14 mouse cellular contexts compared by ENCODE assay signal in the genomic region with DNA sequence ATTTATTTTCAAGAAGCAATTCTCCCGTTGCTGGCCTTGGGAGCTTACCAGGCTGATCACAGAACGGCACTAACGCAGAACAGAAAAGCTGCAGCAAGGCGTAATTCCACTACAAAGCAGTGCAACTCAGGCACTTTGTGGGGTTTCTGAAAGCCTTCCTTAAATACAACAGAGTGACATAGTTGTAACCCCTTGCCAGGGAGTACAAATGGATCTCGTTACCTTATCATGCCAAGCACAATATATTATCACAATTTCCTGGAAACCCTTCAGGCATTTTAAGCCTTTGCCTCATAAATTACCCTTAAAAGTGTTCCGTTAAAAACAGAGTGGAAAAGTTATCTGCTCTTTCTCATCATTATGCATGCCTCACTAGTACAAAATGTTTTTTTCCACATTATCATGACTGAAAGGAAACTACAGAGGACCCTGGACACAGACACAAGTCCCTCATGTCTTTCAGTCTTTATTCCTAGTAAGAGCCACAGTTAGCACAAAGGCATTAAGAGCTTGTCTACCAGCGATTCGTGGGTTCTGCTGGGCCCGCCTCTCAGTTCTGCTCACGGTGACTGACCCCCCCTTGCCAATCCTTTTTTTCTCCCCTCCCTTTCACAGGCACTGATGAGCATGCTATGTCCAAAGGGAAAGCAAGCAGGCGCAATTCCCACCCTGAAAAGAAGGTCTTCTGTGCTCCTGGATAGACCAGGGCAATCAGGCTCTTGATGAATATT. TPM values are rescaled to one million over a fixed set of nuclear protein-coding genes. Genes with fewer than 3 reads are reported as not detected.
A peak's percentile ranks its signal among the peaks of the same experiment; 100 is the strongest.
DNase-seq lines count a peak whose midpoint lies in the region; ATAC-seq lines count a peak whose summit lies in the region.
"Had no signal": no experiment of that assay in that cellular context is flagged by ENCODE, and none has a peak within 500 bp of the region (broad histone marks: within the 10 kb centered on the region; RNA-seq: fewer than 3 reads in every experiment).

No protein-coding gene starts in this region.

- 43% methylated on average over 11 of the region's 11 CpGs for WGBS in heart, embryonic 13.5 days
- WGBS in midbrain, embryonic 14.5 days = 43% methylated on average over 11 of the region's 11 CpGs
- 36% methylated on average over 11 of the region's 11 CpGs for WGBS in midbrain, embryonic 16.5 days
- 10% methylated on average over 11 of the region's 11 CpGs for WGBS in forebrain, embryonic 16.5 days

- no peak overlapping the region for H3K4me3 ChIP-seq in heart, embryonic 13.5 days
- H3K4me3 ChIP-seq in midbrain, embryonic 14.5 days (replicated peaks; ENCODE audit: low read depth, low read length) = no peak overlapping the region
- no peak overlapping the region for H3K4me3 ChIP-seq in midbrain, embryonic 16.5 days (ENCODE audit: low read depth, low read length)
- H3K4me3 ChIP-seq in forebrain, embryonic 16.5 days (replicated peaks; ENCODE audit: low read length) = no peak overlapping the region
- H3K4me3 ChIP-seq: myocyte had no signal

- H3K9me3 ChIP-seq in heart, embryonic 13.5 days = no peaks in the 10 kb centered on the region
- H3K9me3 ChIP-seq in midbrain, embryonic 14.5 days (ENCODE audit: control insufficient read depth, low read length) = no peaks in the 10 kb centered on the region
- H3K9me3 ChIP-seq in midbrain, embryonic 16.5 days (replicated peaks; ENCODE audit: control insufficient read depth, low read length, poor library complexity, severe bottlenecking) = no peaks in the 10 kb centered on the region
- no peaks in the 10 kb centered on the region for H3K9me3 ChIP-seq in forebrain, embryonic 16.5 days (ENCODE audit: control insufficient read depth, low read length)

- ATAC-seq in heart, embryonic 13.5 days (ENCODE audit: extremely low read depth, insufficient number of reproducible peaks, low FRiP score, low TSS enrichment) = no peak
- ATAC-seq in midbrain, embryonic 14.5 days (ENCODE audit: low FRiP score, low TSS enrichment) = no peak
- no peak for ATAC-seq in midbrain, embryonic 16.5 days
- peak; percentile 52 for ATAC-seq in forebrain, embryonic 16.5 days
- ATAC-seq in monocyte, adult 5-6 weeks (replicated peaks; ENCODE audit: insufficient number of reproducible peaks, low FRiP score, low TSS enrichment, poor library complexity, severe bottlenecking) = no peak
- ATAC-seq: Patski had no signal

- H3K27me3 ChIP-seq in heart, embryonic 13.5 days (replicated peaks) = no peaks in the 10 kb centered on the region
- H3K27me3 ChIP-seq in midbrain, embryonic 14.5 days (ENCODE audit: control insufficient read depth, insufficient read depth, low read length) = no peaks in the 10 kb centered on the region
- no peaks in the 10 kb centered on the region for H3K27me3 ChIP-seq in midbrain, embryonic 16.5 days (ENCODE audit: control insufficient read depth, insufficient read depth, low read depth, low read length)
- H3K27me3 ChIP-seq in forebrain, embryonic 16.5 days (replicated peaks; ENCODE audit: control insufficient read depth, insufficient read depth, low read length) = no peaks in the 10 kb centered on the region

- no peak overlapping the region for H3K9ac ChIP-seq in heart, embryonic 13.5 days
- H3K9ac ChIP-seq in midbrain, embryonic 14.5 days (replicated peaks; ENCODE audit: low read length) = no peak overlapping the region
- H3K9ac ChIP-seq in midbrain, embryonic 16.5 days (ENCODE audit: low read depth, low read length) = no peak overlapping the region
- no peak overlapping the region for H3K9ac ChIP-seq in forebrain, embryonic 16.5 days (replicated peaks; ENCODE audit: low read depth, low read length)
- H3K9ac ChIP-seq: liver, embryonic 14.5 days had no signal

- H3K4me2 ChIP-seq in heart, embryonic 13.5 days = peak overlapping the region; percentile 20; the same call in 1 of the 2 replicates
- H3K4me2 ChIP-seq in midbrain, embryonic 14.5 days (ENCODE audit: low read length) = no peak overlapping the region
- H3K4me2 ChIP-seq in midbrain, embryonic 16.5 days (ENCODE audit: low read length) = no peak overlapping the region
- H3K4me2 ChIP-seq in forebrain, embryonic 16.5 days (ENCODE audit: low read length) = no peak overlapping the region

- no peak for DNase-seq in heart, adult 9 months (ENCODE audit: low spot score in 2 of 2)
- DNase-seq in midbrain, embryonic 14.5 days = peak; percentile 28
- DNase-seq in skeletal muscle tissue, adult 2 months (ENCODE audit: low read depth, low spot score) = peak; percentile 2
- DNase-seq in frontal cortex, postnatal 25 days (ENCODE audit: low spot score in 2 of 2) = no peak
- DNase-seq: heart, postnatal 4 days; lung, postnatal 36 days had no signal

- no peaks in the 10 kb centered on the region for H3K36me3 ChIP-seq in heart, embryonic 13.5 days
- no peaks in the 10 kb centered on the region for H3K36me3 ChIP-seq in midbrain, embryonic 14.5 days (ENCODE audit: control insufficient read depth, insufficient read depth, low read length)
- H3K36me3 ChIP-seq in midbrain, embryonic 16.5 days (ENCODE audit: control insufficient read depth, insufficient read depth, low read length) = no peaks in the 10 kb centered on the region
- no peaks in the 10 kb centered on the region for H3K36me3 ChIP-seq in forebrain, embryonic 16.5 days (ENCODE audit: control insufficient read depth, insufficient read depth)

- no peaks in the 10 kb centered on the region for H3K4me1 ChIP-seq in heart, embryonic 13.5 days
- no peaks in the 10 kb centered on the region for H3K4me1 ChIP-seq in midbrain, embryonic 14.5 days (ENCODE audit: control insufficient read depth, insufficient read depth, low read length)
- H3K4me1 ChIP-seq in midbrain, embryonic 16.5 days (ENCODE audit: control insufficient read depth, insufficient read depth, low read length) = peaks cover 3% of the 10 kb centered on the region; the same call in 1 of the 2 replicates
- peaks cover 13% of the 10 kb centered on the region for H3K4me1 ChIP-seq in forebrain, embryonic 16.5 days (replicated peaks; ENCODE audit: control insufficient read depth, insufficient read depth, low read length)

- peak overlapping the region; percentile 36; the same call in 1 of the 2 replicates for H3K27ac ChIP-seq in heart, embryonic 13.5 days (replicated peaks)
- H3K27ac ChIP-seq in midbrain, embryonic 14.5 days (replicated peaks; ENCODE audit: low read depth, low read length) = no peak overlapping the region
- H3K27ac ChIP-seq in midbrain, embryonic 16.5 days (ENCODE audit: low read length) = no peak overlapping the region
- 0 out of 2 replicates have a peak overlapping the region, but pooled peaks have one; percentile 28 for H3K27ac ChIP-seq in forebrain, embryonic 16.5 days (ENCODE audit: low read length)
- H3K27ac ChIP-seq: liver, embryonic 14.5 days had no signal

RNA-seq across cellular contexts. Expression of a gene that starts 13.4 kb away (rescaled TPM):
- 0.15 and 0.17 TPM in 2 replicates for polyA plus RNA-seq in heart, embryonic 13.5 days (2015; fragmentation: Nextera tagmentation; extraction: Ambion mirVana)
- polyA plus RNA-seq in midbrain, embryonic 14.5 days (2014; fragmentation: Nextera tagmentation; extraction: Ambion mirVana) = not detected in 2 replicates
- polyA plus RNA-seq in midbrain, embryonic 16.5 days (2015; fragmentation: Nextera tagmentation; extraction: Ambion mirVana) = 0.10 and 0.22 TPM in 2 replicates
- polyA plus RNA-seq in forebrain, embryonic 16.5 days (2015; fragmentation: Nextera tagmentation; extraction: Ambion mirVana) = 0.40 and 0.43 TPM in 2 replicates
- total RNA-seq in monocyte, adult 5-6 weeks (2017) = 10.8 to 14.4 TPM (median 11.8 TPM) in 3 replicates
- total RNA-seq: heart, postnatal 4 days had no signal
- polyA plus RNA-seq: large intestine, adult 2 months; myocyte; Patski had no signal

Comparison
In these comparisons a context has a peak if more than half of its experiments do, and no peak if none do; other contexts are left out.
1. H3K27ac ChIP-seq: peak in heart, embryonic 13.5 days (single experiment) and forebrain, embryonic 16.5 days (single experiment); none in midbrain, embryonic 14.5 days (single experiment) and midbrain, embryonic 16.5 days (single experiment).
2. DNase-seq: peak in midbrain, embryonic 14.5 days (single experiment) and skeletal muscle tissue, adult 2 months (single experiment); none in heart, adult 9 months (0 of 2) and frontal cortex, postnatal 25 days (0 of 2).